In the genomic region with DNA sequence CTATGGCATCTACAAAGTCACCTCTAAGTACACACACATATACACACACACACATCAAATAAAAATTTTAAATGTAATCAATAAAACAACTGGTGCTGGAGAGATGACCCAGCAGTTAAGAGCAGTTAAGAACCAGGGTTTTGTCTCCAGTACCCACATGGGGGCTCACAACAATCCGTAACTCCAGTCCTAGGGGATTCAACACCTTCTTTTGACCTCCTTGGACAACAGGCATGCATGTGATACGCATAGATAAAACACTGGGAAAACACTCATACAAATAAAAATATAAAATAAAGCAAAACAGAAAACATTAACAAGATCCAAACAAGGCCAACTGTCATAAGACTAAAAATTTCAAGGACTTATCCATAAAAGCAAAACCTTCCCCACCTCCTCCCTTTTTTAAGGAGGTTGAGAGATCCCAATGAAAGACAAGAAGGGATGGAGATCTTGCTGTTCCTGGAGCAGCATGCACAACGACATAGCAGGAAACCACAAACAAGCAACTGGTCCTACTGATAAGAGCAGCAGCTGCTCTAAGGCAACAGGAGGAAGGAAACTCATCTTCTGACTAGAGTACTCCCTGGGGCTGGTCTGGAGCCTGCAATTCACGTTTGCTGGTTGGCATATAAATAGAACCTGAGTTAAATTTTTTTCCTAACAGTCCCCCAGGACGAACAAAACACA, we compare ENCODE assay signal across 9 mouse cellular contexts.
DNase-seq lines count a peak whose midpoint lies in the region; ATAC-seq and TF ChIP-seq lines count a peak whose summit lies in the region.
"Had no signal": no experiment of that assay in that cellular context is flagged by ENCODE, and none has a peak within 500 bp of the region (broad histone marks: within the 10 kb centered on the region; RNA-seq: fewer than 3 reads in every experiment).

No protein-coding gene starts in this region.

- no peaks in the 10 kb centered on the region for H3K27me3 ChIP-seq in hindbrain, postnatal 0 days (ENCODE audit: insufficient read depth, low read length)
- H3K27me3 ChIP-seq in hindbrain, embryonic 13.5 days = no peaks in the 10 kb centered on the region
- H3K27me3 ChIP-seq in heart, embryonic 15.5 days = no peaks in the 10 kb centered on the region
- no peaks in the 10 kb centered on the region for H3K27me3 ChIP-seq in liver, embryonic 15.5 days
- no peaks in the 10 kb centered on the region for H3K27me3 ChIP-seq in midbrain, embryonic 10.5 days (ENCODE audit: low read depth, poor library complexity, severe bottlenecking)

- TF ChIP-seq CTCF in hindbrain, postnatal 0 days (IDR thresholded peaks at IDR 0.05; ENCODE audit: low read depth) = no peak

- H3K27ac ChIP-seq in hindbrain, postnatal 0 days = no peak overlapping the region
- no peak overlapping the region for H3K27ac ChIP-seq in hindbrain, embryonic 13.5 days
- H3K27ac ChIP-seq in heart, embryonic 15.5 days = peak overlapping the region; percentile 84
- H3K27ac ChIP-seq in liver, embryonic 15.5 days (replicated peaks) = peak overlapping the region; percentile 89
- H3K27ac ChIP-seq in midbrain, embryonic 10.5 days (replicated peaks) = no peak overlapping the region
- H3K27ac ChIP-seq: hindbrain, embryonic 10.5 days had no signal

- H3K9ac ChIP-seq in hindbrain, postnatal 0 days (replicated peaks; ENCODE audit: low read length) = no peak overlapping the region
- H3K9ac ChIP-seq in hindbrain, embryonic 13.5 days = no peak overlapping the region
- H3K9ac ChIP-seq in heart, embryonic 15.5 days = no peak overlapping the region
- peak overlapping the region; percentile 37; the same call in 1 of the 2 replicates for H3K9ac ChIP-seq in liver, embryonic 15.5 days

- no peaks in the 10 kb centered on the region for H3K36me3 ChIP-seq in hindbrain, postnatal 0 days (ENCODE audit: insufficient read depth, low read length)
- no peaks in the 10 kb centered on the region for H3K36me3 ChIP-seq in hindbrain, embryonic 13.5 days
- no peaks in the 10 kb centered on the region for H3K36me3 ChIP-seq in heart, embryonic 15.5 days
- H3K36me3 ChIP-seq in liver, embryonic 15.5 days (replicated peaks) = no peaks in the 10 kb centered on the region
- no peaks in the 10 kb centered on the region for H3K36me3 ChIP-seq in midbrain, embryonic 10.5 days

- H3K4me3 ChIP-seq in hindbrain, postnatal 0 days (ENCODE audit: low read length) = no peak overlapping the region
- no peak overlapping the region for H3K4me3 ChIP-seq in hindbrain, embryonic 13.5 days
- no peak overlapping the region for H3K4me3 ChIP-seq in heart, embryonic 15.5 days
- H3K4me3 ChIP-seq in liver, embryonic 15.5 days (replicated peaks) = no peak overlapping the region
- no peak overlapping the region for H3K4me3 ChIP-seq in midbrain, embryonic 10.5 days
- H3K4me3 ChIP-seq: hindbrain, embryonic 10.5 days had no signal

- no peak for ATAC-seq in hindbrain, postnatal 0 days
- ATAC-seq in hindbrain, embryonic 13.5 days (ENCODE audit: low FRiP score) = no peak
- ATAC-seq in heart, embryonic 15.5 days (replicated peaks; ENCODE audit: insufficient number of reproducible peaks, insufficient read depth, low FRiP score, low read depth) = peak; percentile 74
- peak; percentile 100 for ATAC-seq in liver, embryonic 15.5 days (ENCODE audit: insufficient read depth)

- peaks cover 18% of the 10 kb centered on the region for H3K4me1 ChIP-seq in hindbrain, postnatal 0 days (ENCODE audit: insufficient read depth, low read length)
- H3K4me1 ChIP-seq in hindbrain, embryonic 13.5 days (replicated peaks) = peaks cover 19% of the 10 kb centered on the region
- peaks cover 69% of the 10 kb centered on the region for H3K4me1 ChIP-seq in heart, embryonic 15.5 days (replicated peaks)
- H3K4me1 ChIP-seq in liver, embryonic 15.5 days (replicated peaks) = peaks cover 67% of the 10 kb centered on the region
- peaks cover 14% of the 10 kb centered on the region for H3K4me1 ChIP-seq in midbrain, embryonic 10.5 days

- H3K9me3 ChIP-seq in hindbrain, postnatal 0 days (ENCODE audit: low read length) = no peaks in the 10 kb centered on the region
- no peaks in the 10 kb centered on the region for H3K9me3 ChIP-seq in hindbrain, embryonic 13.5 days
- no peaks in the 10 kb centered on the region for H3K9me3 ChIP-seq in heart, embryonic 15.5 days (replicated peaks)
- no peaks in the 10 kb centered on the region for H3K9me3 ChIP-seq in liver, embryonic 15.5 days (replicated peaks)
- no peaks in the 10 kb centered on the region for H3K9me3 ChIP-seq in midbrain, embryonic 10.5 days (replicated peaks)
- H3K9me3 ChIP-seq: hindbrain, embryonic 10.5 days had no signal

- peak; percentile 12 for DNase-seq in hindbrain, postnatal 0 days (ENCODE audit: low spot score)
- DNase-seq in thymus, postnatal 0 days (ENCODE audit: low spot score) = peak; percentile 69
- DNase-seq in midbrain, embryonic 10.5 days (ENCODE audit: low spot score) = no peak
- DNase-seq in urinary bladder, postnatal 10 days (ENCODE audit: low spot score) = no peak
- DNase-seq in layer of hippocampus, adult 18-20 months (ENCODE audit: low spot score in 2 of 2) = no peak

- no peak overlapping the region for H3K4me2 ChIP-seq in hindbrain, postnatal 0 days (ENCODE audit: low read depth, low read length)
- H3K4me2 ChIP-seq in hindbrain, embryonic 13.5 days = no peak overlapping the region
- peak overlapping the region; percentile 31 for H3K4me2 ChIP-seq in heart, embryonic 15.5 days
- H3K4me2 ChIP-seq in liver, embryonic 15.5 days = peak overlapping the region; percentile 50

- 58% methylated on average over 5 of the region's 5 CpGs for WGBS in hindbrain, postnatal 0 days
- 62% methylated on average over 5 of the region's 5 CpGs for WGBS in hindbrain, embryonic 13.5 days
- WGBS in heart, embryonic 15.5 days = 26% methylated on average over 5 of the region's 5 CpGs
- 10% methylated on average over 5 of the region's 5 CpGs for WGBS in liver, embryonic 15.5 days (ENCODE audit: insufficient replicate concordance)
- WGBS in midbrain, embryonic 10.5 days = 68% methylated on average over 5 of the region's 5 CpGs

Comparison
In these comparisons a context has a peak if more than half of its experiments do, and no peak if none do; other contexts are left out.
1. ATAC-seq: peak in heart, embryonic 15.5 days (single experiment) and liver, embryonic 15.5 days (single experiment); none in hindbrain, postnatal 0 days (single experiment) and hindbrain, embryonic 13.5 days (single experiment).
2. DNase-seq: peak in hindbrain, postnatal 0 days (single experiment) and thymus, postnatal 0 days (single experiment); none in midbrain, embryonic 10.5 days (single experiment), urinary bladder, postnatal 10 days (single experiment) and layer of hippocampus, adult 18-20 months (0 of 2).
3. H3K27ac ChIP-seq: peak in heart, embryonic 15.5 days (single experiment) and liver, embryonic 15.5 days (single experiment); none in hindbrain, postnatal 0 days (single experiment), hindbrain, embryonic 13.5 days (single experiment) and midbrain, embryonic 10.5 days (single experiment).
4. H3K4me2 ChIP-seq: peak in heart, embryonic 15.5 days (single experiment) and liver, embryonic 15.5 days (single experiment); none in hindbrain, postnatal 0 days (single experiment) and hindbrain, embryonic 13.5 days (single experiment).